Mouse (Mus musculus) MEL (cell line): ENCODE measurements around the gene Hoxb1. TPM values are rescaled to one million over a fixed set of nuclear protein-coding genes. Genes with fewer than 3 reads are reported as not detected.

Source experiments
- DNase-seq: peaks from one replicate; pipeline ENCODE4 v3.0.0; 2011; ENCODE audit warnings: low read depth, low spot score
- H3K27ac ChIP-seq: 2 replicates; pipeline ENCODE4 v1.5.1; 2012; ENCODE audit warnings: low read depth, mild to moderate bottlenecking, control low read depth, low read length, moderate library complexity; ENCODE audit not compliant: control insufficient read depth
- H3K27me3 ChIP-seq, 2 experiments: fragments of 150-350 bp in 1 of 2; sonication (generic) in 1 of 2; 2 replicates each; pipeline ENCODE4 v1.6.1; 2012; ENCODE audit warnings: low read length in 2 of 2, mild to moderate bottlenecking in 2 of 2, improper control_type of control experiment in 1 of 2, moderate library complexity in 1 of 2; ENCODE audit not compliant: insufficient read depth in 2 of 2, control insufficient read depth in 1 of 2
- H3K36me3 ChIP-seq, 2 experiments: 2 replicates each; pipeline ENCODE4 v1.6.1; 2012 to 2014; ENCODE audit warnings: low read length in 2 of 2, improper control_type of control experiment in 1 of 2, inconsistent platforms in 1 of 2, mild to moderate bottlenecking in 1 of 2; ENCODE audit not compliant: insufficient read depth in 2 of 2, control insufficient read depth in 1 of 2
- H3K4me1 ChIP-seq, 2 experiments: fragments of 150-350 bp in 1 of 2; sonication (generic) in 1 of 2; 2 replicates each; pipeline ENCODE4 v1.6.1; 2012; ENCODE audit warnings: low read length in 2 of 2, improper control_type of control experiment in 1 of 2, mild to moderate bottlenecking in 1 of 2; ENCODE audit not compliant: insufficient read depth in 2 of 2, control insufficient read depth in 1 of 2
- H3K4me3 ChIP-seq, 2 experiments: fragments of 150-350 bp in 1 of 2; sonication (generic) in 1 of 2; 2 replicates each; pipeline ENCODE4 v1.5.1; 2012; ENCODE audit warnings: low read depth in 2 of 2, low read length in 2 of 2, mild to moderate bottlenecking in 2 of 2, moderate library complexity in 2 of 2, control low read depth in 1 of 2, improper control_type of control experiment in 1 of 2; ENCODE audit not compliant: control insufficient read depth in 1 of 2, insufficient read depth in 1 of 2
- H3K79me2 ChIP-seq: 2 replicates; pipeline ENCODE4 v1.6.1; 2012; ENCODE audit warnings: mild to moderate bottlenecking, low read length, moderate library complexity; ENCODE audit not compliant: control insufficient read depth, poor library complexity, insufficient read depth
- H3K9ac ChIP-seq: 2 replicates; pipeline ENCODE4 v1.6.1; 2012; ENCODE audit warnings: low read depth, mild to moderate bottlenecking, control low read depth, low read length, moderate library complexity; ENCODE audit not compliant: control insufficient read depth, poor library complexity, severe bottlenecking
- H3K9me3 ChIP-seq: fragments of 150-350 bp; sonication (generic); replicated peaks from 2 replicates; pipeline ENCODE4 v1.6.1; 2012; ENCODE audit warnings: mild to moderate bottlenecking, low read length, improper control_type of control experiment, moderate library complexity; ENCODE audit not compliant: insufficient read depth
- CHD1 ChIP-seq: IDR thresholded peaks from 2 replicates; pipeline ENCODE4 v1.6.1; 2012; ENCODE audit warnings: low read depth, mild to moderate bottlenecking, inconsistent platforms, low read length, improper control_type of control experiment
- ELF1 ChIP-seq: IDR thresholded peaks from 2 replicates; pipeline ENCODE4 v1.6.1; 2014; ENCODE audit warnings: low read depth, mild to moderate bottlenecking, inconsistent platforms, low read length, improper control_type of control experiment, moderate library complexity
- GATA1 ChIP-seq: IDR thresholded peaks from 2 replicates; pipeline ENCODE4 v1.6.1; 2011; ENCODE audit warnings: low read depth, low read length, improper control_type of control experiment
- HCFC1 ChIP-seq: IDR thresholded peaks from 2 replicates; pipeline ENCODE4 v1.6.1; 2012; ENCODE audit warnings: low read depth, mild to moderate bottlenecking, inconsistent platforms, low read length, improper control_type of control experiment, moderate library complexity
- MAFK ChIP-seq: IDR thresholded peaks from 2 replicates; pipeline ENCODE4 v1.6.1; 2011; ENCODE audit warnings: low read depth, mild to moderate bottlenecking, low read length, improper control_type of control experiment, borderline replicate concordance
- MAX ChIP-seq: IDR thresholded peaks from 2 replicates; pipeline ENCODE4 v1.6.1; 2011; ENCODE audit warnings: low read length, improper control_type of control experiment
- MAZ ChIP-seq: IDR thresholded peaks from 2 replicates; pipeline ENCODE4 v1.6.1; 2012; ENCODE audit warnings: low read depth, mild to moderate bottlenecking, inconsistent platforms, low read length, improper control_type of control experiment
- MYC ChIP-seq: IDR thresholded peaks from 2 replicates; pipeline ENCODE4 v1.6.1; 2011; ENCODE audit warnings: low read depth, mild to moderate bottlenecking, low read length, improper control_type of control experiment, moderate library complexity
- NELFE ChIP-seq: IDR thresholded peaks from 2 replicates; pipeline ENCODE4 v1.6.1; 2011; ENCODE audit warnings: low read depth, low read length, improper control_type of control experiment
- POLR2AphosphoS2 ChIP-seq: IDR thresholded peaks from 2 replicates; pipeline ENCODE4 v1.6.1; 2011; ENCODE audit warnings: low read length, improper control_type of control experiment
- TBP ChIP-seq: IDR thresholded peaks from 2 replicates; pipeline ENCODE4 v1.8.0; 2011; ENCODE audit warnings: low read depth, low read length, improper control_type of control experiment
- TCF12 ChIP-seq: IDR thresholded peaks from 2 replicates; pipeline ENCODE4 v1.6.1; 2014; ENCODE audit warnings: low read depth, mild to moderate bottlenecking, inconsistent platforms, low read length, improper control_type of control experiment, moderate library complexity
- USF1 ChIP-seq: IDR thresholded peaks from 2 replicates; pipeline ENCODE4 v1.6.1; 2014; ENCODE audit warnings: low read depth, mild to moderate bottlenecking, inconsistent platforms, low read length, improper control_type of control experiment, moderate library complexity
- USF2 ChIP-seq, 2 experiments: IDR thresholded peaks; 2 replicates each; pipeline ENCODE4 v1.6.1; 2011 to 2012; ENCODE audit warnings: improper control_type of control experiment in 2 of 2, low read length in 2 of 2, borderline replicate concordance in 1 of 2, inconsistent platforms in 1 of 2, low read depth in 1 of 2, mild to moderate bottlenecking in 1 of 2; ENCODE audit not compliant: insufficient read depth in 1 of 2
- polyA plus RNA-seq, 2 experiments: library from polyadenylated mRNA; stranded (reverse) in 1 of 2; unstranded in 1 of 2; fragments of >175 nt in 1 of 2; fragments of >200 nt in 1 of 2; gene quantifications; 2 replicates each; pipeline versions ENCODE4 v1.2.1 to v1.2.4; 2012; ENCODE audit warnings: low replicate concordance in 2 of 2, low read depth in 1 of 2; ENCODE audit not compliant: insufficient read length in 2 of 2, insufficient read depth in 1 of 2, missing spikeins in 1 of 2
- total RNA-seq: library from RNA; depleted of rRNA; stranded (reverse); fragments of 300-350 nt; gene quantifications from 2 replicates; pipeline ENCODE4 v1.2.3, GENCODE M21; 2012

The Hoxb1 gene
- total and polyA plus RNA-seq, 3 experiments: not detected

- peaks cover 2 to 15% of the 10 kb centered on the region in 2 experiments for H3K27me3 ChIP-seq
- no peak for DNase-seq
- H3K9me3 ChIP-seq: no peaks in the 10 kb centered on the region
- no peak overlapping the region for H3K4me3 ChIP-seq
- no peak overlapping the region for H3K9ac ChIP-seq
- no peaks in the 10 kb centered on the region for H3K36me3 ChIP-seq
- no peaks in the 10 kb centered on the region for H3K4me1 ChIP-seq
- no peaks in the 10 kb centered on the region for H3K79me2 ChIP-seq
- no peak for TF ChIP-seq MAX
- TF ChIP-seq ELF1: no peak
- TF ChIP-seq MAZ: no peak
- TF ChIP-seq GATA1: no peak
- TF ChIP-seq MYC: no peak
- H3K27ac ChIP-seq: no peak overlapping the region
Observed at GRCm38 (mm10) chr11:96387635-96388034, 22.1 kb downstream of the Hoxb1 start.

GRCm38 (mm10) chr11:96396772-96397626, 31.4 kb downstream of the Hoxb1 start:
- Histone ChIP-seq H3K36me3 (no peaks in the 10 kb centered on the region), H3K4me3 (no peak overlapping the region), H3K9me3 (no peaks in the 10 kb centered on the region), H3K79me2 (no peaks in the 10 kb centered on the region), H3K4me1 (no peaks in the 10 kb centered on the region), H3K27me3 (0 out of 4 replicates have a peak, but pooled peaks cover 0 to 2% of the 10 kb centered on the region in 2 experiments), H3K9ac (no peak overlapping the region), H3K27ac (no peak overlapping the region)
- no peak for TF ChIP-seq USF2 (IDR thresholded peaks at IDR 0.05; ENCODE audit: borderline replicate concordance in 1 of 2, insufficient read depth in 1 of 2, low read depth in 1 of 2, low read length in 2 of 2)
- no peak for TF ChIP-seq NELFE
- TF ChIP-seq USF1: no peak
- no peak for TF ChIP-seq TCF12
- TF ChIP-seq CHD1: no peak
- no peak for TF ChIP-seq TBP
- TF ChIP-seq MAZ: no peak
- TF ChIP-seq MAFK: no peak
- no peak for DNase-seq

- DNase-seq: no peak
Observed at GRCm38 (mm10) chr11:96397806-96398335, 32.3 kb downstream of the Hoxb1 start.

More at GRCm38 (mm10) chr11:96397806-96398335, 32.3 kb downstream of the Hoxb1 start:
- Histone ChIP-seq H3K79me2 (no peaks in the 10 kb centered on the region), H3K36me3 (no peaks in the 10 kb centered on the region), H3K9me3 (no peaks in the 10 kb centered on the region), H3K4me1 (no peaks in the 10 kb centered on the region), H3K4me3 (no peak overlapping the region), H3K9ac (no peak overlapping the region), H3K27ac (no peak overlapping the region), H3K27me3 (0 out of 4 replicates have a peak, but pooled peaks cover 0 to 2% of the 10 kb centered on the region in 2 experiments)
- TF ChIP-seq POLR2AphosphoS2 (no peak), MYC (no peak), HCFC1 (no peak)
